Mouse (Mus musculus) midbrain, embryonic 11.5 days (tissue): ENCODE measurements around the gene Ube4a. TPM values are rescaled to one million over a fixed set of nuclear protein-coding genes. Genes with fewer than 3 reads are reported as not detected.

Experiments
- ATAC-seq: fragments of 200-750 bp; cut with Nextera tagmentation; 2 replicates; pipeline ENCODE4 v1.8.0; 2017; ENCODE audit warnings: moderate TSS enrichment, moderate library complexity; ENCODE audit not compliant: low FRiP score
- DNase-seq: peaks from one replicate; pipeline ENCODE4 v3.0.0; 2015; ENCODE audit warnings: low spot score; ENCODE audit errors: missing footprints
- H3K27ac ChIP-seq: fragments of 300-500 bp; sonication (generic); 2 replicates; pipeline ENCODE4 v1.5.1; 2014; ENCODE audit warnings: low read depth, low read length
- H3K27me3 ChIP-seq: fragments of 300-500 bp; sonication (generic); 2 replicates; pipeline ENCODE4 v1.6.1; 2014; ENCODE audit warnings: mild to moderate bottlenecking, low read length, moderate library complexity, mixed read lengths; ENCODE audit not compliant: control insufficient read depth, insufficient read depth
- H3K36me3 ChIP-seq: fragments of 300-500 bp; sonication (generic); 2 replicates; pipeline ENCODE4 v1.6.1; 2014; ENCODE audit warnings: mild to moderate bottlenecking, low read length, moderate library complexity, mixed read lengths; ENCODE audit not compliant: control insufficient read depth, insufficient read depth
- H3K4me1 ChIP-seq: fragments of 300-500 bp; sonication (generic); 2 replicates; pipeline ENCODE4 v1.6.1; 2014; ENCODE audit warnings: low read length; ENCODE audit not compliant: control insufficient read depth, insufficient read depth
- H3K4me2 ChIP-seq: fragments of 300-500 bp; sonication (generic); 2 replicates; pipeline ENCODE4 v1.6.1; 2014; ENCODE audit warnings: mild to moderate bottlenecking, moderate library complexity
- H3K4me3 ChIP-seq: fragments of 300-500 bp; sonication (generic); 2 replicates; pipeline ENCODE4 v1.5.1; 2014; ENCODE audit warnings: low read depth, low read length
- H3K9ac ChIP-seq: fragments of 300-500 bp; sonication (generic); 2 replicates; pipeline ENCODE4 v1.6.1; 2014; ENCODE audit warnings: low read length
- H3K9me3 ChIP-seq: fragments of 300-500 bp; sonication (generic); 2 replicates; pipeline ENCODE4 v1.6.1; 2016; ENCODE audit warnings: low read length; ENCODE audit not compliant: control insufficient read depth
- WGBS: fragments of 180-500 bp; shearing (Covaris S2); extraction: QIAGEN DNeasy Blood & Tissue Kit; methylation state at CpG from one replicate; pipeline ENCODE4 v1.1.7; 2014; 5-methylcytosine and 5-hydroxymethylcytosine counted together
- polyA plus RNA-seq: library from polyadenylated mRNA; unstranded; fragments of >200 nt; fragmentation: Nextera tagmentation; extraction: Ambion mirVana; gene quantifications from 2 replicates; pipeline ENCODE4 v1.2.1, GENCODE M21; 2014

The Ube4a gene
- polyA plus RNA-seq, 1 experiment from 2014 or later: 37.2 TPM

- ATAC-seq: no peak
- H3K27ac ChIP-seq: no peak overlapping the region
- no peaks in the 10 kb centered on the region for H3K36me3 ChIP-seq
- no peaks in the 10 kb centered on the region for H3K27me3 ChIP-seq
- H3K4me3 ChIP-seq: no peak overlapping the region
- no peak for DNase-seq
- H3K9me3 ChIP-seq: no peaks in the 10 kb centered on the region
- WGBS: 57% methylated on average over 6 of the region's 6 CpGs
- H3K9ac ChIP-seq: no peak overlapping the region
- H3K4me1 ChIP-seq: no peaks in the 10 kb centered on the region
- no peak overlapping the region for H3K4me2 ChIP-seq
These were observed 33.8 kb upstream of the Ube4a start for GRCm38 (mm10) chr9:44999171-44999570.

GRCm38 (mm10) chr9:44998138-44998537 lies 32.7 kb upstream of the Ube4a start:
- DNase-seq: no peak
- Histone ChIP-seq H3K4me3 (no peak overlapping the region), H3K27me3 (no peaks in the 10 kb centered on the region), H3K4me1 (no peaks in the 10 kb centered on the region), H3K9ac (no peak overlapping the region), H3K27ac (no peak overlapping the region), H3K4me2 (no peak overlapping the region), H3K9me3 (no peaks in the 10 kb centered on the region), H3K36me3 (no peaks in the 10 kb centered on the region)
- WGBS: 75% methylated on average over 11 of the region's 11 CpGs
- ATAC-seq: no peak

GRCm38 (mm10) chr9:44996590-44996989 lies 31.2 kb upstream of the Ube4a start:
- DNase-seq: no peak
- no peaks in the 10 kb centered on the region for H3K9me3 ChIP-seq
- ATAC-seq: no peak
- no peak overlapping the region for H3K4me3 ChIP-seq
- no peaks in the 10 kb centered on the region for H3K4me1 ChIP-seq
- no peak overlapping the region for H3K27ac ChIP-seq
- H3K36me3 ChIP-seq: no peaks in the 10 kb centered on the region
- no peak overlapping the region for H3K4me2 ChIP-seq
- H3K27me3 ChIP-seq: no peaks in the 10 kb centered on the region
- no peak overlapping the region for H3K9ac ChIP-seq
- WGBS: 93% methylated on average over 7 of the region's 7 CpGs

GRCm38 (mm10) chr9:44994962-44995361 lies 29.6 kb upstream of the Ube4a start:
- WGBS: 80% methylated on average over 4 of the region's 4 CpGs

GRCm38 (mm10) chr9:44993268-44993667 lies 27.9 kb upstream of the Ube4a start:
- Histone ChIP-seq H3K27ac (no peak overlapping the region), H3K4me2 (no peak overlapping the region), H3K4me3 (no peak overlapping the region), H3K4me1 (no peaks in the 10 kb centered on the region), H3K27me3 (no peaks in the 10 kb centered on the region), H3K36me3 (no peaks in the 10 kb centered on the region), H3K9ac (no peak overlapping the region), H3K9me3 (no peaks in the 10 kb centered on the region)
- DNase-seq (no peak), ATAC-seq (no peak)
- 94% methylated on average over 2 of the region's 2 CpGs for WGBS

More at GRCm38 (mm10) chr9:44994962-44995361, 29.6 kb upstream of the Ube4a start:
- Histone ChIP-seq H3K4me3 (no peak overlapping the region), H3K27me3 (no peaks in the 10 kb centered on the region), H3K9ac (no peak overlapping the region), H3K36me3 (no peaks in the 10 kb centered on the region), H3K4me2 (no peak overlapping the region), H3K4me1 (no peaks in the 10 kb centered on the region), H3K27ac (no peak overlapping the region), H3K9me3 (no peaks in the 10 kb centered on the region)
- DNase-seq: no peak
- no peak for ATAC-seq

- no peaks in the 10 kb centered on the region for H3K27me3 ChIP-seq
- no peak overlapping the region for H3K4me3 ChIP-seq
- no peak overlapping the region for H3K4me2 ChIP-seq
- H3K4me1 ChIP-seq: no peaks in the 10 kb centered on the region
- H3K9ac ChIP-seq: no peak overlapping the region
- no peak for ATAC-seq
- H3K36me3 ChIP-seq: no peaks in the 10 kb centered on the region
- no peak overlapping the region for H3K27ac ChIP-seq
- no peak for DNase-seq
- H3K9me3 ChIP-seq: no peaks in the 10 kb centered on the region
These were observed 26.9 kb upstream of the Ube4a start for GRCm38 (mm10) chr9:44992271-44992670.

- Histone ChIP-seq H3K27ac (no peak overlapping the region), H3K9me3 (no peaks in the 10 kb centered on the region), H3K9ac (no peak overlapping the region), H3K4me1 (no peaks in the 10 kb centered on the region), H3K4me3 (no peak overlapping the region), H3K27me3 (no peaks in the 10 kb centered on the region), H3K4me2 (no peak overlapping the region), H3K36me3 (no peaks in the 10 kb centered on the region)
- DNase-seq (no peak), ATAC-seq (no peak)
- 89% methylated on average over 2 of the region's 2 CpGs for WGBS
These were observed 26.4 kb upstream of the Ube4a start for GRCm38 (mm10) chr9:44991821-44992220.

GRCm38 (mm10) chr9:44986976-44987375 lies 21.6 kb upstream of the Ube4a start:
- no peak for ATAC-seq
- 76% methylated on average over 5 of the region's 5 CpGs for WGBS

GRCm38 (mm10) chr9:44986242-44986781 lies 20.9 kb upstream of the Ube4a start:
- Histone ChIP-seq H3K27me3 (no peaks in the 10 kb centered on the region), H3K36me3 (no peaks in the 10 kb centered on the region), H3K9me3 (no peaks in the 10 kb centered on the region), H3K9ac (no peak overlapping the region), H3K4me2 (no peak overlapping the region), H3K27ac (no peak overlapping the region), H3K4me3 (no peak overlapping the region), H3K4me1 (no peaks in the 10 kb centered on the region)
- WGBS: 64% methylated on average over 14 of the region's 14 CpGs
- no peak for ATAC-seq
- no peak for DNase-seq

More at GRCm38 (mm10) chr9:44986976-44987375, 21.6 kb upstream of the Ube4a start:
- Histone ChIP-seq H3K4me1 (no peaks in the 10 kb centered on the region), H3K4me2 (no peak overlapping the region), H3K9ac (no peak overlapping the region), H3K4me3 (no peak overlapping the region), H3K9me3 (no peaks in the 10 kb centered on the region), H3K27ac (no peak overlapping the region), H3K36me3 (no peaks in the 10 kb centered on the region), H3K27me3 (no peaks in the 10 kb centered on the region)
- DNase-seq: no peak
